Mouse (Mus musculus) large intestine, adult 2 months (tissue): ENCODE results near the gene Skap2. TPM values are rescaled to one million over a fixed set of nuclear protein-coding genes. Genes with fewer than 3 reads are reported as not detected.

Source experiments
- DNase-seq: peaks from one replicate; pipeline ENCODE4 v3.0.0-alpha.2; 2012; ENCODE audit warnings: low read depth, low spot score
- WGBS: fragments of 180-500 bp; shearing (Covaris S2); methylation state at CpG from one replicate; pipeline ENCODE4 v1.1.7; 2018; 5-methylcytosine and 5-hydroxymethylcytosine counted together
- polyA plus RNA-seq: library from polyadenylated mRNA; depleted of rRNA; stranded (reverse); fragments of >200 nt; gene quantifications from 2 replicates; pipeline ENCODE4 v1.2.3, GENCODE M21; 2012

Skap2 gene
- polyA plus RNA-seq, 1 experiment: 10.5 TPM

GRCm38 (mm10) chr6:52006649-52007218 lies 5.6 kb downstream of the Skap2 start:
- 15% methylated on average over 13 of the region's 13 CpGs for WGBS
- DNase-seq: no peak

- no peak for DNase-seq
- 15% methylated on average over 19 of the region's 19 CpGs for WGBS
These were observed 6.2 kb downstream of the Skap2 start for GRCm38 (mm10) chr6:52005963-52006648.

DNA sequence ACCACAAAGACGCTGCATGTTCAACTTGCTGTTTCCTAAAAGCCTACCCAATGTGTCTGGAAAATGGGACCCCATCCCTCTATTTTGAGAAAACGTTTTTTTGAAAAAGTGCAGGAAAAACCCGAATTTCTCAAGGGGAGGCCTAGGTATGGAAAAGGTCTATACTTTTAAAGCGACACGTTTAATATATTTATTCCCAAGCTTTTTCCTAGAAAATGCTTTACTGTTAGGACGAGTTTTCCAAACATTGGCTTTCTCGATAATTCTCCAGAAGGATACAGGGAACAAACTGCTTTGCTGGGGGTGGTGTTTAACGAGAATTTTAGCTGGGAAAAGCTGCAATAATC lies 6.8 kb downstream of the Skap2 start:
- WGBS: 26% methylated on average over 8 of the region's 8 CpGs

DNA sequence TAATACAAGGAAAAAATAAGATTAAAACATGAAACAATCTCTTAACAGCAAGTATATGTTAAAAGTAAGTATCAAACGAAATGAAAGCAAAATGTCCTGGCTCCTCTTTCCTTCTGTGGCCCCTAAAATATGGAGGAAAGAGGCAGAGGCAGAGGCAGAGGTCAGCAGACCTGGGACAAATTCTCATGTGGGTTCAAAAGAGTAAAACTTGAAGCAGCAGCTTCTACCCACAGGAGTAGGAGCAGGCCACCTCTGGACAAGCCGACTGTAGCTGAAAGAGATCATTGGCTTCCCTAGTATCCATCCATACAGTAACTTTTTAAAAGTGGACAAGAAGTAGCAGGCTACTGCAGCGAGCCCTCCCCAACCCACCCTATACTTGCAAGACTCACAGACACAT lies 7.4 kb downstream of the Skap2 start:
- WGBS: 49% methylated on average over 3 of the region's 3 CpGs
- DNase-seq: no peak

More for the DNA sequence above, 6.8 kb downstream of the Skap2 start:
- no peak for DNase-seq

DNA sequence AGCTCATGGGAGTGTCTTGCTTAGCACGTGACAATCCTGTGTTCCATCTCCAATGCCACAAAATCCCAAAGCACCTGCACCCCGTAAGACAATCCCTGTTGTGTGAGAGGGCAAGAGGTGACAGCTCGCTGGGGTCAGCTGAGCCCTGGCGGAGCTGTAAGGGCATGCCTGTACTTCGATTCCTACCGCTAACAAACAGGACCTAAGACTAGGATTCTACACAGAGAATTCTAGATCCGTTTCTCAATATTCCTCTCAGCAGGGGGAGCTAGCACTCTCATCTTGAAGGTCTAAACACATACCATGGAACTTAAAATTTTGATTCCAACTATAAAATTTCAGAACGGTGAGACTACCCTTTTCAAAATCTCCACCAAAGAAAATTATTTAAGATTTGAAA lies 9.7 kb downstream of the Skap2 start:
- 35% methylated on average over 8 of the region's 8 CpGs for WGBS
- DNase-seq: no peak

GRCm38 (mm10) chr6:51999157-51999478 lies 13.2 kb downstream of the Skap2 start:
- WGBS: 90% methylated on average over 4 of the region's 4 CpGs

DNA sequence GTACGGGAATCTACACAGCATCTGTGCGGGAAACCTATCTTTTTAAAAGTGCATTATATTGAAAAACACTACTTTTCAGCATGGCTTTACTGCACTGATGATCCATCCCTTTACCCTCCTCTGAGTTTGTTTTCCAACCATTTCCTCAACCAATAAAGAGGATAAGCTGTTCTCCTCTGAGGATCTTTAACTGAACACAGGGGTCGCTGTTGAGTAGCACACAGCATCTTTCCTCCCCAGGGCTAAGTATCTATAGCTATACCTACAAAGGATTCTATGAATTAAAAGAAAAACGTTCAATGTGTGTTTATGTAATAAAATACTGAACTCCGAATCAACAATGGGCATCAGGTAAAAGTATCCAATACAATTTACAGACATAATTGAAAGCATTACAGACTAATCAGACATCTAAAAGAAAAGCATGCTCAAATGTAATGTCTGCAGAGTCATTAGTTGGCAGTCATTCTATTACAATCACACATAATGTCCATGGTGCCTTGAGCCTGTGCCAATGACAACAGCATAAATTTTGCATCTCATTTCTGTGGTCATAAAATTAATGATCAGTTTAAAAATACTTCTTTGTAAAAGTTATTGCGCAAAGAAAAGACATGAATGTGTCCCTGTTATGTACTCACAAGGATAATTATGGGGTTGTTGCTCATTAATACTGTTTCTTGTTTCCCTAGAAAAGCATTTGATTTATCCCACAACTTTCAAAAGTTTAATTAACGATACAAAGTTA lies 13.8 kb downstream of the Skap2 start:
- 65% methylated on average over 7 of the region's 7 CpGs for WGBS
- DNase-seq: no peak

More at GRCm38 (mm10) chr6:51999157-51999478, 13.2 kb downstream of the Skap2 start:
- no peak for DNase-seq

- no peak for DNase-seq
- WGBS: 83% methylated on average over 2 of the region's 2 CpGs
These were observed 24.4 kb downstream of the Skap2 start for GRCm38 (mm10) chr6:51987999-51988398.

DNA sequence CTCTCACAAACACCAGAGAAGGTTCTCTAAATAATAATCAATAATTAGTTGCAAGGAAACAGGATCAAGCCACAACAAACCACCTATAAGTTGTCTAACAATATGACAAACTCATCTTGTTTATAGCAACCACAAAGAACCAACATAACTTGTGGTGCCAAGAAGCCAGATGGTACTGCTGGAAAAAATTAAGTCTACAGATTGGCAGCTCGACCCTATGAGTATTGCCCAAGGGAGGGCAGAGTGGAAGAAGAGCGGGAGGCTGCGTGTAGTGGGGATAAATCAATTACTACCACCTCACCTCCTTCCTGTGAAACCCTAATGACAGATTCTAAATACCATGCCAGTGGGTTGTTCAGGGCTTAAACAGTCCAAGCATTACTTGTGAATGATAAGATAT lies 34.7 kb downstream of the Skap2 start:
- DNase-seq: no peak
- WGBS: 70% methylated on average over 3 of the region's 3 CpGs

GRCm38 (mm10) chr6:51975751-51976150 lies 36.6 kb downstream of the Skap2 start:
- 77% methylated on average over 4 of the region's 4 CpGs for WGBS
- no peak for DNase-seq

DNA sequence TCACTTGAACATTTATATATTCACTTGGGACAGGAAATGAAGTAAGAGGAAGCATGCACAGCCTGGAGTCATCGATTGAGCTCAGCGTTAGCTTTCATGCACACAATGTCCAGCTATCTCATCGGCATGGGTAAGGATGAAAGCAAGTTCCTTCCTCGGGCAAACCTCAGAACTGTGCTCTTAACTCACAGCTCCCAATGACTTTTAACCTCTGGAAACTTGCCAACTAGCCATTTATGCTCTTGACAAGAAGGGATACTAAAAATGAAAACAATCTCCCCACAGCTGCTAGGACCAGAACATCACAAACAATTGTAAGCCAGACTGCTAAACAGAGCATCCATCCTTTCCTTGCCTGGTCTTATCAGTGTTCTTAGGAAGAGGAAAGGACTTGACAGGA lies 53.4 kb downstream of the Skap2 start:
- no peak for DNase-seq
- WGBS: 55% methylated on average over 4 of the region's 4 CpGs

GRCm38 (mm10) chr6:51956048-51956792 lies 56.1 kb downstream of the Skap2 start:
- 65% methylated on average over 4 of the region's 4 CpGs for WGBS
- DNase-seq: no peak

DNA sequence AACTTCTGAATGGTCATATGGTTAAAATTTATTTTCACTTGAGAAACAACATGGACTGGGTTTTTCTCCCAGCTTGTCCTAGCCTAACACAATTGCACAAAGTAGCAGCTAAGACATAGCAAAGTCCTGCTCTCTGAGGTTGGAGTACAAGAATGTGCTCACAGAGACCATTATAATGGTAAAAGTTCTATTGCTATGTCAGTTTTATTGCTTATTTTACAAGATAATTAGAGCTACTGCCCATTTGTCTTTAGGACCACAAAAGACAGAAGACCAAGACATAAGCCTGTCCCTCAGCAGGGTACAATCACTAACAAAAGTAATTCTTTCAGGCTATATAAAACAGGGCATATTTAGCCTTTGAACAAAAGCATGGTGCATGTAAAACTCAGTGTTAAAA lies 64.7 kb downstream of the Skap2 start:
- DNase-seq: no peak

GRCm38 (mm10) chr6:51944916-51945315 lies 67.4 kb downstream of the Skap2 start:
- WGBS: 79% methylated on average over 2 of the region's 2 CpGs
- no peak for DNase-seq

- no peak for DNase-seq
- 71% methylated on average over 4 of the region's 4 CpGs for WGBS
These were observed 78.4 kb downstream of the Skap2 start for GRCm38 (mm10) chr6:51933998-51934397.

DNA sequence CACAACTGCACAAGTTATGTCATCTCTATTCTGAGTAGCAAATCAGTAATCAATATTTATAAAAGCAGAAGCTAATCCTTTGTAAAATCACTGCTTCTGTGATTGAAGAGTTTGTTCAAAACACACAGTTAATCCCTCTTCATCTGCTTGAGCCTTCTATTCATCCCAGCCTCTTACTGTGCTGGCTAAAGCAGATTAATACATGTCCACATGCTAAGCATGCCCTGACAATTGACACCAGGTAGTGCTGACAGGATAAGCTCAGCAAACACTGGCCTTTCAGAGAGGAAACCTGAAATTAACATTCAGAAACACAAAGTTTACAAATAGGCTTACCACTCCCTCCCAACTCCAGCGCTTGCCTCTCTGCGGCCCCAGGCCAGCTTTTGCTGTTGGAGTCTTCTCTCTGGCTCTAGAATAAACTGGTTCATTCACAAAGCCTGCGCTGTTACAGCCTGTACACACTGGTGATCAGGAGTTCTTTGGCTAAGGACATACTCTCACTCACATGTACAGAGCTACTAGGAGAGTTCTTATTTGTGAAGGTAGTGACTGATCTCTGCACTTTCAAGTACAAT lies 79.2 kb downstream of the Skap2 start:
- 56% methylated on average over 3 of the region's 3 CpGs for WGBS
- no peak for DNase-seq

DNA sequence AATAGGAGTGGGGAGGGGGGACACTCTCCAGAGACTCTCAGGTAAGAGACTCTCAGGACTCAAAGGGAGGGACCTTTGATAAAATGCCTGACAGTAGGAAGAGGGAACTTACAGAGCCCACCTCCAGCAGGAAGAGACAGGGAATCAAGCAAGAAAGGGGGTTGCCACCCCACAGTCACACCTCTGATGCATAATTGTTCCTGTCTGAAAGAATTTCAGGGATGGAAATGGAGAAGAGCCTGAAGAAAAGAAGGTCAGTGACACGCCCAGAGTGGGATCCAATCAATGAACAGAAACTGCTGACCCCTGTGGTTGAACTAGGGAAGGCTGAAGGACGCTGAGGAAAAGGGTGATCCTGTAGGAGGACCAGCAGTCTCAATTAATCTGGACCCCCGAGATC lies 85.2 kb downstream of the Skap2 start:
- no peak for DNase-seq
- 85% methylated on average over 3 of the region's 3 CpGs for WGBS

DNA sequence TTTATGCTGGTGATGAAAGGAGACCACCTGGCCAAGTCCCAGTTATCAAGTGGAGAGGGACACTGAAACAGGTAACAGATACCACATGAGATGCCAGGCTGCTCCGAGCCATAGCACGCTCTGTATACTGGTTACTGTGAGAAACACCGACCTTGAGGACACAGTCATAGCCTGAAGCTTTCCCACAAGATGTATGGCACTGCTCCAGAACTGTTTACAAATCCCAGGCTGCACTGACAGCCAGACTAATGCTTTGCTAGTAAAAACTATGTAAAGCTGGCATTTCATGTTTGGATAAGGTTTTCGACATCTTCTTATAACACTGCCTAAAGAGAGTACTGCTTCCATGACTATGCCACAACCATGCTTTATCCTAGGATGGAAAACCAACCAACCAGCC lies 90.5 kb downstream of the Skap2 start:
- 74% methylated on average over 4 of the region's 4 CpGs for WGBS
- no peak for DNase-seq

DNA sequence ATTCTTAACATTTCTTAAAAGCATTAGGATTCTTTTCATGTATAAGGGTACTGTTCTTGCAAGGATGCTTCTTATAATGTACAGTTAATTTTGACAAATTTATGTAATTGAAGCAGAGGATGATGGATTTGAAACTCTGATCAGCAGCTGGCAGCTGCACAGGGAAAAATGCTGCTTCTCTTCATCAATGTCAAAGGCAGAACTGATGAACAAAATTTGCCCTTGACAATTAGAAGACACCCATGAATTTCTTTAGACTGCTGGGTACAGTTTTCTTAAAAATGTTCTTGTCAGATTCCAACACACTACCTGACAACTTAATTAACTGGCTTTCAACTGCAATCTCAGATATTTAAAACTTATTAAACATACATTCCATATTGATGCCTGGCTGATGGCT lies 103.9 kb downstream of the Skap2 start:
- DNase-seq: no peak

GRCm38 (mm10) chr6:51905659-51906058 lies 106.7 kb downstream of the Skap2 start:
- DNase-seq: no peak
- 64% methylated on average over 4 of the region's 4 CpGs for WGBS
